Mouse (Mus musculus) spleen, adult 2 months (tissue): Measurements from ENCODE around the gene Pusl1.

Experiments
- CTCF ChIP-seq: fragments of 200-500 bp; IDR thresholded peaks from 2 replicates; pipeline ENCODE4 v1.5.1; 2011; ENCODE audit warnings: mild to moderate bottlenecking, inconsistent platforms; ENCODE audit not compliant: insufficient read depth, insufficient read length, insufficient replicate concordance; ENCODE audit errors: extremely low read depth
- POLR2A ChIP-seq: fragments of 200-500 bp; IDR thresholded peaks from 2 replicates; pipeline ENCODE4 v1.6.1; 2011; ENCODE audit warnings: low read depth, low read length, inconsistent platforms

GRCm38 (mm10) chr4:155905634-155906033 lies 14.1 kb upstream of the Pusl1 start:
- TF ChIP-seq POLR2A (no peak), CTCF (no peak)
